In genomic region chr8:95175306-95175705, GRCm38 (mm10) we compare ENCODE assay signal across 8 mouse cellular contexts. TPM values are rescaled to one million over a fixed set of nuclear protein-coding genes. Genes with fewer than 3 reads are reported as not detected.
A peak's percentile ranks its signal among the peaks of the same experiment; 100 is the strongest.
DNase-seq lines count a peak whose midpoint lies in the region; ATAC-seq and TF ChIP-seq lines count a peak whose summit lies in the region.
"Had no signal": no experiment of that assay in that cellular context is flagged by ENCODE, and none has a peak within 500 bp of the region (broad histone marks: within the 10 kb centered on the region; RNA-seq: fewer than 3 reads in every experiment).

No protein-coding gene starts in this region.

- no peaks in the 10 kb centered on the region for H3K4me1 ChIP-seq in embryonic facial prominence, embryonic 14.5 days (ENCODE audit: control insufficient read depth, insufficient read depth, low read length)
- H3K4me1 ChIP-seq in forebrain, postnatal 0 days (ENCODE audit: insufficient read depth), result peaks cover 5% of the 10 kb centered on the region; the same call in 1 of the 2 replicates

- H3K27ac ChIP-seq in embryonic facial prominence, embryonic 14.5 days (replicated peaks; ENCODE audit: low read depth, low read length), result peak overlapping the region; percentile 63; the same call in 1 of the 2 replicates
- H3K27ac ChIP-seq in forebrain, postnatal 0 days (ENCODE audit: low read depth, low read length), result peak overlapping the region; percentile 83

- DNase-seq in embryonic facial prominence, embryonic 14.5 days (ENCODE audit: low spot score), result no peak
- peak; percentile 85 for DNase-seq in forebrain, postnatal 0 days
- DNase-seq in layer of hippocampus, adult 9-11 months, result peak; percentile 50
- no peak for DNase-seq in heart, adult 8-10 months (ENCODE audit: low spot score)
- no peak for DNase-seq in spleen, adult 18-20 months
- DNase-seq in adrenal gland, postnatal 4 days (ENCODE audit: low spot score in 2 of 2), result no peak

- TF ChIP-seq POLR2A in myocyte (IDR thresholded peaks at IDR 0.05; ENCODE audit: insufficient read length, low read depth), result no peak

- no peak for TF ChIP-seq CTCF in forebrain, postnatal 0 days (IDR thresholded peaks at IDR 0.05; ENCODE audit: low read depth)

- peak; percentile 42 for ATAC-seq in embryonic facial prominence, embryonic 14.5 days (ENCODE audit: low read depth)
- ATAC-seq in forebrain, postnatal 0 days, result peak; percentile 57

- H3K79me2 ChIP-seq in myocyte (ENCODE audit: control insufficient read depth, insufficient read depth), result no peaks in the 10 kb centered on the region

- H3K4me2 ChIP-seq in embryonic facial prominence, embryonic 14.5 days (ENCODE audit: low read depth, low read length), result no peak overlapping the region
- no peak overlapping the region for H3K4me2 ChIP-seq in forebrain, postnatal 0 days (ENCODE audit: low read depth)
- H3K4me2 ChIP-seq in myocyte (ENCODE audit: low read depth), result no peak overlapping the region
- H3K4me2 ChIP-seq: liver, embryonic 11.5 days had no signal

- no peaks in the 10 kb centered on the region for H3K27me3 ChIP-seq in embryonic facial prominence, embryonic 14.5 days (replicated peaks; ENCODE audit: control insufficient read depth, insufficient read depth, low read length)
- no peaks in the 10 kb centered on the region for H3K27me3 ChIP-seq in forebrain, postnatal 0 days (ENCODE audit: insufficient read depth, low read length)
- H3K27me3 ChIP-seq in myocyte (ENCODE audit: control insufficient read depth, insufficient read depth, insufficient read length), result no peaks in the 10 kb centered on the region

- H3K36me3 ChIP-seq in embryonic facial prominence, embryonic 14.5 days (ENCODE audit: control insufficient read depth, insufficient read depth, low read length), result no peaks in the 10 kb centered on the region
- no peaks in the 10 kb centered on the region for H3K36me3 ChIP-seq in forebrain, postnatal 0 days (ENCODE audit: insufficient read depth)
- H3K36me3 ChIP-seq in myocyte (ENCODE audit: control insufficient read depth, insufficient read depth), result no peaks in the 10 kb centered on the region

- 52% methylated on average over 5 of the region's 5 CpGs for WGBS in embryonic facial prominence, embryonic 14.5 days
- WGBS in forebrain, postnatal 0 days, result 22% methylated on average over 5 of the region's 5 CpGs

- H3K4me3 ChIP-seq in embryonic facial prominence, embryonic 14.5 days (ENCODE audit: low read depth, low read length), result no peak overlapping the region
- H3K4me3 ChIP-seq in forebrain, postnatal 0 days (ENCODE audit: low read depth, low read length), result no peak overlapping the region
- H3K4me3 ChIP-seq in myocyte, result no peak overlapping the region

- no peaks in the 10 kb centered on the region for H3K9me3 ChIP-seq in embryonic facial prominence, embryonic 14.5 days (ENCODE audit: control insufficient read depth, low read length)
- no peaks in the 10 kb centered on the region for H3K9me3 ChIP-seq in forebrain, postnatal 0 days (ENCODE audit: low read length)

- H3ac ChIP-seq in myocyte (ENCODE audit: control insufficient read depth, insufficient read length), result no peak overlapping the region

- no peak overlapping the region for H3K9ac ChIP-seq in embryonic facial prominence, embryonic 14.5 days (ENCODE audit: low read depth, low read length)
- H3K9ac ChIP-seq in forebrain, postnatal 0 days, result peak overlapping the region; percentile 22; the same call in 1 of the 2 replicates

TF ChIP-seq in myocyte, 11 proteins besides CTCF, POLR2A, EP300 and RAD21:
- TF ChIP-seq MYOD1 (IDR thresholded peaks at IDR 0.05; ENCODE audit: control insufficient read depth in 1 of 3, insufficient read length in 2 of 3, low read depth in 2 of 3) (peak in 2 of 3 experiments; percentile 10 to 48), TCF3 (IDR thresholded peaks at IDR 0.05; ENCODE audit: insufficient read length, low read depth) (no peak), POLR2AphosphoS2 (IDR thresholded peaks at IDR 0.05; ENCODE audit: insufficient read length, low read depth) (no peak), E2F4 (IDR thresholded peaks at IDR 0.05; ENCODE audit: insufficient read depth) (no peak)

RNA-seq across cellular contexts. Expression of gene Kifc3, which starts 27.3 kb away (rescaled TPM):
- polyA plus RNA-seq in embryonic facial prominence, embryonic 14.5 days (2014; fragmentation: Nextera tagmentation; extraction: Ambion mirVana), result 13.4 and 13.6 TPM in 2 replicates
- 53.9 and 54.1 TPM in 2 replicates for total RNA-seq in forebrain, postnatal 0 days (2014; rRNA removed)
- 32.7 and 33.2 TPM in 2 replicates for polyA plus RNA-seq in forebrain, postnatal 0 days (2015; fragmentation: Nextera tagmentation; extraction: Ambion mirVana)
- 22.6 TPM for polyA plus RNA-seq in myocyte (2012; fragmentation: generic; extraction: Trizol)
- 10 to 100 TPM; 79.2 to 89.7 (median 83.6) TPM for total RNA-seq in heart, adult 8-10 months (2022)
- total RNA-seq in adrenal gland, postnatal 4 days (2021), result 100 to 1,000 TPM; 116 to 117 TPM

Comparison
In these comparisons a context has a peak if more than half of its experiments do, and no peak if none do; other contexts are left out.
1. DNase-seq: peak in forebrain, postnatal 0 days (single experiment) and layer of hippocampus, adult 9-11 months (single experiment); none in embryonic facial prominence, embryonic 14.5 days (single experiment), heart, adult 8-10 months (single experiment), spleen, adult 18-20 months (0 of 2) and adrenal gland, postnatal 4 days (0 of 2).